Mouse (Mus musculus) frontal cortex, postnatal 25 days (tissue): Measurements from ENCODE around the gene Hmgcr.

ENCODE experiments used
- DNase-seq, 2 experiments: peaks; one replicate each; pipeline ENCODE4 v3.0.0; 2022; ENCODE audit warnings: low spot score in 2 of 2

Gene Hmgcr

GRCm38 (mm10) chr13:96670406-96671077, at the start of gene Hmgcr:
Gene Hmgcr (minus strand): TSS chr13:96670936.
- peak; percentile 94 to 98 for DNase-seq

DNA sequence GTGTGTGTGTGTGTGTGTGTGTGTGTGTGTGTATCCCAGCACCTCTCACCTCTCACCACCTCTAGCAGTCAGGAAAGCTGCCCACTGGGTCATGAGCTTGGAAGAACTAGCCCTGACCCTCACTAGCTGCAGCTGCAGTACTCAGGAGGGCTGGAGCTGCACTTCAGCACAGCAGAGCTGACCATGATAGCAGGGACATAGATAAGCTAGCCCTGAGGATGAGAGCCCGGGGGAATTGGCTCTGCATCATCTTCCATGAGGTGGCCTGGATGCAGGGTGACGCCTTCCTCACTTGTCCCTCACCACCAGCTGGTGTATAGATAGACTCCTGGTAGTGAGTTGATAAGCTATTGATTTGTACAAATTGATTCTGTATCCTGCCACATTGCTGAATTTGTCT, 49.3 kb upstream of the Hmgcr start:
- DNase-seq = no peak

DNA sequence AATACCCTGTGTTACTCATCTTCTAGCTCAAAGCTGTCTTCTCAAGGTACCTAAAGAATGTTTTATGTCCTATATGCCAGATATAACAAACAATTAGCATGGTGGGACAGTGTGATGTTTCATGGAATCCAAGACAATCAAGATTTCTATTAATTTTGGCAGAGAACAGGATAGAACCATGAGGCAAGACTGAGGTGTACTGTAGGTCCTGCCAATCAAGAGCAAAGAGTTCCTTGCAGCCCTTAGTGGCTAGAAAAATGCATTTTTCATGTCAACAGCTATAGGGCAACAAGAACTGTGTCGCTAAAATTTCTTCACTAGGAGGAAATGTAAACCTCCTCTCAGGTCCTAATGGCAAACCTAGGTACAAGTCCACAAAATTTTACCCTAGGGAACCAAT, 47.1 kb upstream of the Hmgcr start:
- no peak for DNase-seq

DNA sequence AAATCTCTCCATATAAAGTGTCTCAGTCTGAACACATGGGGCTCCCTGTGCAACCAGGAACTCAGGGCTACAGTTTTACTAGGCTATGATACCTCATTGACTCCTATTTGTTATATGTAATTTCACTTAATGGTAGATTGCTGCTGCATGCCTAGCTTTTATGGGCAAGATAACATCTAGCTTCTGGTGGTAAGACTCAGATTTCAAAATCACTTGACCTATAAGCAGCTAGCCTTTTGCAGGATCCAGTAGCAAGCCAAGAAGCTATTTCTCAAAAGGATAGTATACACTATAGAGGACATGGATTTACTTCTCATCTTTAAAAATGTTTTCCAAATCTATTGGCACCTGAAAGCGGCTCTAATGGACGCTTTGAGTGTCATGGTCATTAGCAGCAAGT, 45.6 kb upstream of the Hmgcr start:
- DNase-seq = no peak

DNA sequence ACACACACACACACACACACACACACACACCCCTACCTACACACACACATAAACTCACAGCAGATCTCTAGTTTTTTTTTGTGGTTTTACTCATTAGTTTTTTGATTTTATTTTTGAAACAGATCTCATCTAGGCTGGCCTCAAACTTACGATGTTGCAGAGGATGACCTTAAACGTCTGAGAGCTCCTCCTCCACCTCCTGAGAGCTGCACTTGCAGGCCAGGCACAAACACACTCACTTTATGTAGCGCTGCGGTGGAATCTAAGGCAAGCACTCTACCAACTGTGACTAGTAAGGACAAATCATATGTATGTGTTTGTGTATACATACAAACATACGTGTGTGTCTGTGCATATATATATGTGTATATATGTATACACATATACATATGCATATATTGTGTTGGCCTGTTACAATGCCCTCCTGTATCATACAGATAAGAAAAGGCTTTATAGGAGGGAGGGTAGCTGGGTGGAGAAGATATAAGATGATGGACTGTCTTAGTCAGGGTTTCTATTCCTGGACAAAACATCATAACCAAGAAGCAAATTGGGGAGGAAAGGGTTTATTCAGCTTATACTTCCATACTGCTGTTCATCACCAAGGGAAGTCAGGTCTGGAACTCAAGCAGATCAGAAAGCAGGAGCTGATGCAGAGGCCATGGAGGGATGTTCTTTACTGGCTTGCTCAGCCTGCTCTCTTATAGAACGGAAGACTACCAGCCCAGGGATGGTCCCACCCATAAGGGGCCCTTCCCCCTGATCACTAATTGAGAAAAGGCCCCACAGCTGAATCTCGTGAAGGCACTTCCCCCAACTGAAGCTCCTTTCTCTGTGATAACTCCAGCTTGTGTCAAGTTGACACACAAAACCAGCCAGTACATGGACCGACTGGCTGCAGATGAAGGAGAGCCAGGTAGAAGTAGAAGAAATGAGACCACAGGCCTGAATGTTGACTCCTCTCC, 38.8 kb upstream of the Hmgcr start:
- DNase-seq = no peak

GRCm38 (mm10) chr13:96702567-96703278, 32.0 kb upstream of the Hmgcr start:
- DNase-seq = no peak

GRCm38 (mm10) chr13:96697805-96698586, 27.3 kb upstream of the Hmgcr start:
- DNase-seq = no peak

GRCm38 (mm10) chr13:96695428-96695827, 24.7 kb upstream of the Hmgcr start:
- DNase-seq = no peak

GRCm38 (mm10) chr13:96689901-96690300, 19.2 kb upstream of the Hmgcr start:
- no peak for DNase-seq

DNA sequence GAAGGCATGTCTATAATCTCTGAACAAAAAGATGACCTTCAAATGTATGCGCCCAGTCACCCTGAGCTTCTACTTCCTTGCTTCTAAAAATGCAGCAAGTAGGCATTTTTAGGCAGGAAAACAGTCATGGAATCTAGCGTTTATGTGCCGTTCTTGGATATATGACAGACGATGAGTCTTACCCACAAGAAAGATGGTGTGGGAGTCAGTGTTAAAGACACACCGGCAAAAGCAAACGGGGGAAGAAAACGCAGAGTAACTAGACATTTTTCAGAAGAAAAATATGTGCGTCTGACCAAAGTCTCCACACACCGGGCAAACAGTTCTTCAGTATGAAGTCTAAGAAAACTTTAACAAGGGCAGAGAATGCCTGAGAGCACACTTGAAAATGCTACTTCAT, 16.5 kb upstream of the Hmgcr start:
- DNase-seq = no peak

- no peak for DNase-seq
These were observed 14.0 kb upstream of the Hmgcr start for GRCm38 (mm10) chr13:96684779-96685178.

- no peak for DNase-seq
These were observed 10.4 kb upstream of the Hmgcr start for GRCm38 (mm10) chr13:96681088-96681620.

GRCm38 (mm10) chr13:96680163-96681087, 9.7 kb upstream of the Hmgcr start:
- DNase-seq = no peak

DNA sequence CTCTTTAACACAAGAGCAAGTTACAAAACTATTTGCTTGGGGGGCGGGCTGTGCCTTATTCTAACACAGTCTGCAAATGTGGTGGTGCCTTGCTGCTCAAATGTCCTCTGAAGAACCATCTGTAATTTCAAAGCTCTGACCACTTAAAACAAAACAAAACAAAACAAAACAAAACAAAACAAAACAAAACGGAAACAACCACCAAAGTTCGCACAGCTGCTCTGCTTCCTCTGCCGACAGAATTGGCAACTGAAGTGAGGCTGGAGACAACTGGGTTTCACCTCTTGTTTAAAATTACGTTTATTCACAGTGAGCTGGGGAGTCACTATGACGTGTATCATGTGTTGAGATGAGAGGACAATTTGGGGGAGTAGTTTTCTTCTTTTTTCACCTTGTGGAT, 7.9 kb upstream of the Hmgcr start:
- DNase-seq = no peak

DNA sequence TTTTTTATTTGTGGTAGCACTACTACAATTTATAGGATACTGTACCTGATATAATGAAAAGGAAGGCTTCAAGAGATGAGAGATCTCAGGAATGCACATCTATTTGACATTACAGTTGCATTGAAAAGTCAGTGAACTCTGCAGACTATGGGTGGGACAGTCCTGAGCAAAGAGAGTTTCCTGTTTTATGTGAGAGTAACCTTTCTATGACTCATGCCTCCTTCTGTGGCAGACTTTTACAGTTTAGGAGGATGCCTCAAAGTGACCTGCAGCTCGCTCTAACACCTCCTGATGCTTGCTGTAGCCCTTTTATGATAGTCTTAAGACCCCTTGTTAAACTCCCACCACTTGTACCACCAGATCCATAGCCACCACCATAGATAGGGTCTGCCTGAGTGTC, 6.3 kb upstream of the Hmgcr start:
- DNase-seq = no peak

DNA sequence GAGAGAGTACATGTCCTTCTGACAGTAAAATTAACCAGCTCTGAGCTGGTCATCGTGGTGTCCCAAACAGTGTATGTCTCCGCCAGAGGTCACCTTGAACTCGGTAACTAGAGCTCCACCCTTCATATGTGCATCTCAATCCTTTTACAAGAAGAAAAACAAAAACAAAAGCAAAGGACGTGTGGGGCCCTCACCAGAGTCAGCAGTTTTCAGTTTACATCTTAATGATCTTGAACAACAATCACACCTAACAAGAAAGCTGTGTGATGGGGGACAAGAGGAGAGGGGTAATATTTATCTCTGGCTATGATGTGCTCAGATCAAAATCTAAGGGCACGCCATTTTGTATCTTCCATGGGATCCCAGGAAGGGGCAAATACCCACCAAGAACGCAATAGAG, 5.0 kb upstream of the Hmgcr start:
- DNase-seq = no peak

DNA sequence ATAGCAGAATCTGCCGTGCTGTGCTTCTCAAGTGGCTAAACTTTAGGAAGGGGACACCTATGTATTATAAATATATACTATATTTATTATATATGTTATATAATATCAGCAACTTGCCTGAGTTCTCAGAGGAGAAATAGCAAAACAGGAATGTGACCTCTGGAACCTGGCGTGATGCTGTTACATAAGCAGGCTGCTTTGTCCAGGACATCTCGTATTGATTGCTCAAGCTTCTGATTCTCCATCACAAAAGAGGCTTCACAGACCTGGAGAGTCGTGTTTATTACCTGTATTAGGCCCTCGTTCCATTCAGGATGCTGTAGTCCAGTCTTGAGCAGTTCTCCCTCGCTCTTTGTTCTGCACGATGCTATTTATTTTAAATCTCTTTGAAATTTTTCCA, 3.1 kb upstream of the Hmgcr start:
- DNase-seq = no peak

DNA sequence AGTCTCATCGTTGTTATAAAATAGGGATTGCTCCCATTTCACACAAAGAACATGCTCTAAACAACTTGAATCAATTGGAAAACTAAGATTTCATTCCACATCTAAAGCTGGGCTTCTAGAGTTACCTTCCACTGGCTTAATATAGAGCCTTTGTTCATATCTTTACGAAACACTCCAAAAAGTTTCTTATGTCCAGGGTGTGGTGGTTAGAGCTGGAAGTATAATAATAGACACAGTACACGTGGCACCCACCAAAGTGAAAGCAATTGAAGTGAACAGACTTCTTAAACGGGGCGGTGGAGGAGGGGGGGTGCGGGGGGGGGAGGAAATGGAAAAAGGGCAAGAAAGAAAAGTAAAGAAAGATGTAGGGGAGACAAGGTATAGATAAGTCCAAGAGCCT, 1.5 kb upstream of the Hmgcr start:
- no peak for DNase-seq

DNA sequence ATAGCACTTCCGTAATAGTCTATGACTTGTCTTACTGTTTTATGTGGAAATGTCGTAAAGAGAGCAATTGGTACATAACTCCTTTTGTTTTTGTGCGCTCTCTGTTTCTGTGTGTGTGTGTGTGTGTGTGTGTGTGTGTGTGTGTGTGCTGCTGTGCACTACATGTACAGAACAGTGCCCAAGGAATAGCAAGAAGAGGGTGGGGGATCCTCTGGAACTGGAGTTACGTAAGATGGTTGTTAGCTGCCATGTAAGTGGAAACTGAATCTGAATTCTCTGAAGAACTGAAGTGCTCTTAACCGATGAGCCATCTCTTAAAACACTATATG, 1.1 kb upstream of the Hmgcr start:
- DNase-seq = no peak
